Mouse (Mus musculus): ENCODE results near the gene Fli1. TPM values are rescaled to one million over a fixed set of nuclear protein-coding genes. Genes with fewer than 3 reads are reported as not detected.

Fli1 gene
- total RNA-seq, 2 experiments from 2014 or later, result 80.2 to 107 TPM

Other genes starting within 250 kb of the Fli1 start
- 0.25 and 0.32 TPM in 2 replicates for gene Kcnj5, start 198.5 kb downstream of the Fli1 start, total RNA-seq (2015)
- 0.24 TPM in 1 of 2 replicates, not detected in the other for gene Kcnj5, start 198.5 kb downstream of the Fli1 start, total RNA-seq (2017)
- not detected in 2 replicates for gene Kcnj1, start 170.4 kb downstream of the Fli1 start, total RNA-seq (2015)
- not detected in 2 replicates for gene Kcnj1, start 170.4 kb downstream of the Fli1 start, total RNA-seq (2017)
- gene Ets1, start 93.4 kb upstream of the Fli1 start, total RNA-seq (2015), result 5.4 and 6.8 TPM in 2 replicates
- gene Ets1, start 93.4 kb upstream of the Fli1 start, total RNA-seq (2017), result 12.6 and 16.3 TPM in 2 replicates

All from megakaryocyte progenitor cell, adult 5-6 weeks (primary cell).